Mouse (Mus musculus) kidney, embryonic 14.5 days (tissue): ENCODE measurements around the gene Smyd3. TPM values are rescaled to one million over a fixed set of nuclear protein-coding genes. Genes with fewer than 3 reads are reported as not detected.

Source experiments
- ATAC-seq: fragments of 200-750 bp; cut with Nextera tagmentation; 2 replicates; pipeline ENCODE4 v1.8.0; 2017; ENCODE audit warnings: moderate number of reproducible peaks, mild to moderate bottlenecking, moderate TSS enrichment, moderate library complexity; ENCODE audit not compliant: low FRiP score, low TSS enrichment
- H3K27ac ChIP-seq: fragments of 300-500 bp; sonication (generic); 2 replicates; pipeline ENCODE4 v1.5.1; 2014; ENCODE audit warnings: low read depth, mild to moderate bottlenecking, low read length, moderate library complexity, mixed read lengths
- H3K27me3 ChIP-seq: fragments of 300-500 bp; sonication (generic); 2 replicates; pipeline ENCODE4 v1.6.1; 2014; ENCODE audit warnings: mild to moderate bottlenecking, low read length; ENCODE audit not compliant: control insufficient read depth, insufficient read depth
- H3K36me3 ChIP-seq: fragments of 300-500 bp; sonication (generic); 2 replicates; pipeline ENCODE4 v1.6.1; 2014; ENCODE audit warnings: low read length, mixed read lengths; ENCODE audit not compliant: control insufficient read depth, insufficient read depth
- H3K4me1 ChIP-seq: fragments of 300-500 bp; sonication (generic); 2 replicates; pipeline ENCODE4 v1.6.1; 2014; ENCODE audit warnings: low read length, mixed read lengths; ENCODE audit not compliant: control insufficient read depth, insufficient read depth
- H3K4me2 ChIP-seq: fragments of 300-500 bp; sonication (generic); replicated peaks from 2 replicates; pipeline ENCODE4 v1.6.1; 2014; ENCODE audit warnings: low read depth, mild to moderate bottlenecking, low read length
- H3K4me3 ChIP-seq: fragments of 300-500 bp; sonication (generic); 2 replicates; pipeline ENCODE4 v1.5.1; 2014; ENCODE audit warnings: mild to moderate bottlenecking, low read length
- H3K9ac ChIP-seq: fragments of 300-500 bp; sonication (generic); 2 replicates; pipeline ENCODE4 v1.6.1; 2014; ENCODE audit warnings: low read depth, mild to moderate bottlenecking, low read length, moderate library complexity
- H3K9me3 ChIP-seq: fragments of 300-500 bp; sonication (generic); 2 replicates; pipeline ENCODE4 v1.6.1; 2016; ENCODE audit warnings: low read length; ENCODE audit not compliant: control insufficient read depth
- WGBS: fragments of 180-500 bp; shearing (Covaris S2); extraction: QIAGEN DNeasy Blood & Tissue Kit; methylation state at CpG from one replicate; pipeline ENCODE4 v1.1.7; 2014; 5-methylcytosine and 5-hydroxymethylcytosine counted together
- polyA plus RNA-seq: library from polyadenylated mRNA; unstranded; fragments of >200 nt; fragmentation: Nextera tagmentation; extraction: Ambion mirVana; gene quantifications from 2 replicates; pipeline ENCODE4 v1.2.1, GENCODE M21; 2014

Smyd3 gene
- polyA plus RNA-seq, 1 experiment from 2014 or later, result 21.5 TPM

- WGBS, result 75% methylated on average over 6 of the region's 6 CpGs
Observed at GRCm38 (mm10) chr1:178933953-178934637, 583.7 kb downstream of the Smyd3 start.

GRCm38 (mm10) chr1:178929531-178929930 is 588.3 kb downstream of the Smyd3 start:
- Histone ChIP-seq H3K9me3 (no peaks in the 10 kb centered on the region), H3K27me3 (no peaks in the 10 kb centered on the region), H3K4me3 (no peak overlapping the region), H3K9ac (no peak overlapping the region), H3K36me3 (peaks cover 7% of the 10 kb centered on the region; the same call in 1 of the 2 replicates), H3K4me2 (no peak overlapping the region), H3K27ac (no peak overlapping the region), H3K4me1 (no peaks in the 10 kb centered on the region)
- no peak for ATAC-seq
- WGBS, result 52% methylated on average over 4 of the region's 4 CpGs

More at GRCm38 (mm10) chr1:178933953-178934637, 583.7 kb downstream of the Smyd3 start:
- no peak for ATAC-seq
- no peak overlapping the region for H3K9ac ChIP-seq
- H3K27ac ChIP-seq, result no peak overlapping the region
- no peak overlapping the region for H3K4me2 ChIP-seq
- no peaks in the 10 kb centered on the region for H3K9me3 ChIP-seq
- H3K4me1 ChIP-seq, result no peaks in the 10 kb centered on the region
- peaks cover 4% of the 10 kb centered on the region; the same call in 1 of the 2 replicates for H3K36me3 ChIP-seq
- no peaks in the 10 kb centered on the region for H3K27me3 ChIP-seq
- H3K4me3 ChIP-seq, result no peak overlapping the region

GRCm38 (mm10) chr1:178924492-178925183 is 593.2 kb downstream of the Smyd3 start:
- 85% methylated on average over 8 of the region's 8 CpGs for WGBS
- Histone ChIP-seq H3K9me3 (no peaks in the 10 kb centered on the region), H3K36me3 (peaks cover 3% of the 10 kb centered on the region; the same call in 1 of the 2 replicates), H3K9ac (no peak overlapping the region), H3K4me3 (no peak overlapping the region), H3K4me1 (no peaks in the 10 kb centered on the region), H3K4me2 (no peak overlapping the region), H3K27me3 (no peaks in the 10 kb centered on the region), H3K27ac (no peak overlapping the region)
- ATAC-seq, result no peak

GRCm38 (mm10) chr1:178917194-178917902 is 600.5 kb downstream of the Smyd3 start:
- Histone ChIP-seq H3K9me3 (no peaks in the 10 kb centered on the region), H3K4me1 (no peaks in the 10 kb centered on the region), H3K36me3 (peaks cover 28% of the 10 kb centered on the region), H3K27me3 (no peaks in the 10 kb centered on the region), H3K27ac (no peak overlapping the region), H3K4me2 (no peak overlapping the region), H3K9ac (no peak overlapping the region), H3K4me3 (no peak overlapping the region)
- 78% methylated on average over 31 of the region's 31 CpGs for WGBS
- no peak for ATAC-seq

- H3K9me3 ChIP-seq, result no peaks in the 10 kb centered on the region
- no peaks in the 10 kb centered on the region for H3K4me1 ChIP-seq
- peaks cover 28% of the 10 kb centered on the region for H3K36me3 ChIP-seq
- H3K4me3 ChIP-seq, result no peak overlapping the region
- no peak overlapping the region for H3K9ac ChIP-seq
- H3K4me2 ChIP-seq, result no peak overlapping the region
- no peak overlapping the region for H3K27ac ChIP-seq
- no peaks in the 10 kb centered on the region for H3K27me3 ChIP-seq
- 86% methylated on average over 12 of the region's 12 CpGs for WGBS
- ATAC-seq, result no peak
Observed at GRCm38 (mm10) chr1:178915056-178915455, 602.8 kb downstream of the Smyd3 start.

GRCm38 (mm10) chr1:178912936-178913716 is 604.7 kb downstream of the Smyd3 start:
- Histone ChIP-seq H3K9me3 (no peaks in the 10 kb centered on the region), H3K4me1 (no peaks in the 10 kb centered on the region), H3K27ac (no peak overlapping the region), H3K9ac (no peak overlapping the region), H3K4me2 (no peak overlapping the region), H3K4me3 (no peak overlapping the region), H3K36me3 (peaks cover 22% of the 10 kb centered on the region; the same call in 1 of the 2 replicates), H3K27me3 (no peaks in the 10 kb centered on the region)
- no peak for ATAC-seq
- 73% methylated on average over 6 of the region's 6 CpGs for WGBS

- WGBS, result 71% methylated on average over 14 of the region's 14 CpGs
- H3K27me3 ChIP-seq, result no peaks in the 10 kb centered on the region
Observed at GRCm38 (mm10) chr1:178910951-178911350, 606.9 kb downstream of the Smyd3 start.

More at GRCm38 (mm10) chr1:178910951-178911350, 606.9 kb downstream of the Smyd3 start:
- Histone ChIP-seq H3K9me3 (no peaks in the 10 kb centered on the region), H3K4me1 (no peaks in the 10 kb centered on the region), H3K36me3 (peaks cover 9% of the 10 kb centered on the region; the same call in 1 of the 2 replicates), H3K4me2 (no peak overlapping the region), H3K4me3 (no peak overlapping the region), H3K9ac (no peak overlapping the region), H3K27ac (no peak overlapping the region)
- no peak for ATAC-seq
